Mouse (Mus musculus) right cerebral cortex, adult 2 months (tissue): ENCODE measurements around the gene Tlx2.

Experiments used
- DNase-seq, 2 experiments: peaks; one replicate each; pipeline ENCODE4 v3.0.0; 2021 to 2022; ENCODE audit warnings: low spot score in 2 of 2

Gene Tlx2

DNA sequence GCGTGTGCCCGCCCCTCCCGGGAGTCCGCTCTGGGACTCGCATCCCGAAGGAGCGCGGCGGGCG is at the start of gene Tlx2:
Tlx2 (minus strand) TSS at position 47 of the 64 bp plus-strand sequence.
- no peak for DNase-seq

DNA sequence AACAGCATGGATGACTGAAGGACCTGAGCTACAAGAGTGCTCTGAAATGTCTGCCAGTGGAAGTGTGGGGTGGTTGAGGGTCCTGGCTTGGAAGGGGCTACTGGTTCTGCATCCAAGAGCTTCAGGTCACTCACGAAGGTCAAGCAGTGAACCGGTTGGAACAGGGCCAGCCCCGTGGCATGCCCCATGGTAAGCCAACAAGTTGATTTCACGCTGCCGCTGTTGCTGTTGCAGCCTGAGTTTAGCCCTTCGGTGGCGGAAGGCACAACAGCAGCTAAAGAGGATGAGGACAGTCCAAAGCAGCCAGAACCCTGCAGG is 49.6 kb upstream of the Tlx2 start:
- no peak for DNase-seq

DNA sequence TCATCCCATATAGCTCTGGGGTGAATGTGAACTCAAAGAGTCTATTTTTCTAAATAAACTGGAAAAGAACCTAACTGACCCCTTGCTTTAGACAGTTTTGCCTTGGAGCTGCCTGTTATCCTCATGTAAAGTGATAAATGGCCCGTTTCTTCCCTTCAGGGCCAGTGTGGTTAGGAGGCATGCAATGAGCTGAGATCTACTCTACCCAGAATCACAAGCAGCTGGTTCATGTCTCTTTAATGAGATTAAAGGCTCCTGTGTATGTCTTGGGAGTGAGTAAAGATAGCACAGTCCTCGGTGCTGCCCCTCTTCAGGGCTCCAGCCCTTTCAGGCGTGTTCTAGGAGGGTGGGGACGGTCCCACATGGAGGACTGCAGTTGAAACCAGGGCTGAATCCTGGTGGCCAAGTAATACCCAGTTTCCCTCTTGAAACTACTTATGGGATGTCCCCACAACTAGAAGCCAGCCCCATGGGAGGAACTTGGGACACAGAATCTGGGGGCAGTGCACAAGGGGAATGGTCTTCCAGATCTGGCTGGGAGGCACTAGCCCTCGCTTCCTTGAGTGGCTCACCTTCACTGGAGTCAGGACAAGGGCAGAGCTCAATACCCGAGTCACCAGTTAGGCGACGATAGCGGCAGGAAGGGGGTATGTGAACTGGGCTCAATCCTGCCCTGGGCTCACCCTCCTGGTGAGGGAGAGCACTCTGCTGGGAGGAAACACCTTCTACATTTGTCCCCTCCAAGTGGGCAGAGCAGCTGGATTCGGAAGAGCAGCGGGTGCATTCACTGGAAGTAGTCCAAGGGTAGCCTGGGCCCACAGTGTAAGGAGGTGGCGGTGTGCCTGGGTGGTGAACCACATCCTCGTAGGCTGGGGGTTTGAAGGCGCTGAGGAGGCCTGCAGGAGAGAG is 49.0 kb upstream of the Tlx2 start:
- DNase-seq, result no peak

DNA sequence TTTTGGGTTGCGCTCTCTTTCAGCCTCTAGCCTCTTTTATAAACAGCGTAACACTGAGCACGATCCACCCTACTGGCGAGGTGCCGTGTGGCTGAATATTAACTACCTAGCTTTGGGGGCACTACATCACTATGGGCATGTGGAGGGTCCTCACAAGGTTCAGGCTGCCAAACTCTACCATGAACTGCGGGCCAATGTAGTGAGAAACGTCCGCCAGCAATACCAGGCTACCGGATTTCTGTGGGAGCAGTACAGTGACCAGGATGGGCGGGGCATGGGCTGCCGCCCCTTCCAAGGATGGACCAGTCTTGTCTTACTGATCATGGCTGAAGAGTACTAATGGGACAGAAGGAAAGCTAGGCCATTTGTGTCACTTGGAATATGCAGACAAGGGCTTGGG is 48.3 kb upstream of the Tlx2 start:
- no peak for DNase-seq

- DNase-seq, result no peak
Observed at GRCm38 (mm10) chr6:83117616-83118015, 47.5 kb upstream of the Tlx2 start.

- no peak for DNase-seq
Observed at GRCm38 (mm10) chr6:83117165-83117438, 47.0 kb upstream of the Tlx2 start.

- no peak for DNase-seq
Observed at GRCm38 (mm10) chr6:83116373-83117164, 46.5 kb upstream of the Tlx2 start.

DNA sequence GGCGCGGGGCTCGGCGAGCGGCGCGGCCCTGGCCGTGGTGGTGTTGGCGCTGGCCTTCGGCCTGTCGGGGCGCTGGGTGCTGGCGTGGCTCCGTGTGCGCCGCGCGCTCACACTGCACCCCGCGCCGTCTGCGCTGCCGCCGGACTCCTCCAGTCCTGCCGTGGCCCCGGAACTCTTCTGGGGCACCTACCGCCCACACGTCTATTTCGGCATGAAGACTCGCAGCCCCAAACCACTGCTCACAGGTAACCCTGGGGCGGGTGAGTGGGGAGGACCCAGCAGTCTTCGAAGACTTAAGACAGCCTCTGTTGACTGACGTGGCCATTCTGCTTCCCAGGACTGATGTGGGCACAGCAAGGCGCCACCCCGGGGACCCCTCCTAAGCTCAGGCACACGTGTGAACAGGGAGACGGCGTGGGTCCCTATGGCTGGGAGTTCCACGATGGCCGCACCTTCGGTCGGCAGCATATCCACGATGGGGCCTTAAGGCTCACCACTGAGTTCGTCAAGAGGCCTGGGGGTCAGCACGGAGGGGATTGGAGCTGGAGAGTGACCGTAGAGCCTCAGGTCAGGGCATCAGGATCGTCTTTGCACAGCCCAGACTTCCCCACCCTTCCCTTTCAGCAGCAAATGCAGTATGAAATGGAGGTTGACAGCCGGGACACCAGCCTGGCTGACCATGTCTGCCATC is 45.7 kb upstream of the Tlx2 start:
- no peak for DNase-seq

DNA sequence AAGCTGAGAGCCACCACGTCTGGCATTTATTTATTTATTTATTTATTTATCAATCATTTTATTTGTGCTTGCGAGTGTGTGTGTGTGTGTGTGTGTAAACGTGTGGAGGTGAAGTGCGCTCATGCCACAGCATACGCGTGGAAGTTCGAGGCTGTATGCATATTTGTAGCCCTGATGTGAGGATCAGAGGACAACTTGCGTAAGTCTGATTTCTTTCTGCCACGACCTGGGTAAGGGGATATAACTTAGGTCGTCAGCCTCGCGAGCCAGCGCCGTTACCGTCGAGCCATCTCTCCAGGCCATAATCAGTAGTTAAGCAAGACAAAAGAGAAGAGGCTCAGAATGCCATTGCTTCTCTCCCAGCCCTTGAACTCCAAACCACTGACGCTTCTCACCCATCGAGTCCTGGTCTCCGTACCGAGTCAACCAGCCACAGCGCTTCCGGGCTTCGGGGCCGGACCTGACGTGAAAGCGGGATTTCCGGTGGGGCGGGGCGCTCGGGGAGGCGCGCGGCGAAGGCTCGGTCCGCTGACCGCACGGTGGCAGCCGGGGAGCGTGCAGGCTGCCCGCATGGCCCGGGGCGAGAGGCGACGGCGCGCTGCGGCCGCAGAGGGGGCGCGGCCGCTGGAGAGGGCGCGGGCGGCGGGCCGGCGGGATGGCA is 45.0 kb upstream of the Tlx2 start, which contains the start of gene Mogs:
Mogs (plus strand) TSS at position 486 of the 661 bp plus-strand sequence.
- peak; percentile 92 to 93 for DNase-seq

DNA sequence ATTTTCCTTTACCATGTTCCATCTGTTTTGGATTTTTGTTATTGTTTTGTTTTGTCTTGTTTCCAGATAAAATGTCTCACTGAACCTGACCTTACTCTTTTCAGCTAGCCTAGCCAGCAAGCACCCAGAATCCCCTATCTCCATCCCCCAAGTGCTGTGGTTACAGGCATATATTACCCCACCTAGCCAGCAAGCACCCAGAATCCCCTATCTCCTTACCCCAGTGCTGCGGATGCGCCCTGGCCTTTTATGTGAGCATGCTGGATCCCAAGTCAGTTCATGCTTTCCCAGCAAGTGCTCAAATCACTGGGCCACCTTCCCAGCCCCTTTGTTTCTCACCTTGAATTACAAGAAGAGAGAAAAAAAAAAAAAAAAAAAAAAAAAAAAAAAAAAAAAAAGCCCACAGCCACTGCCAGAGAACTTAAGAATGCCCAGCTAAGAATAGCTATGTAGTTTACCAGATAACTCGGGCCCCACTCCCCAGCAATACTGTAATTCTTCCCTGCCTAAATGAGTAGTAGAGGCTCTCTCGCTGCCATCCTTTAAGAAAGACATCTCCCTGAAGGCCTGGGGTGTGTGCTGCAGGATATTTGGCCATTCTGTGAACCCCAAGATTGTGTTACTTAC is 41.5 kb upstream of the Tlx2 start:
- DNase-seq, result no peak

GRCm38 (mm10) chr6:83108762-83109668 is 38.9 kb upstream of the Tlx2 start, which contains the start of gene Mrpl53:
Gene Mrpl53 (plus strand): TSS chr6:83109040.
- DNase-seq, result peak; percentile 81 to 83

DNA sequence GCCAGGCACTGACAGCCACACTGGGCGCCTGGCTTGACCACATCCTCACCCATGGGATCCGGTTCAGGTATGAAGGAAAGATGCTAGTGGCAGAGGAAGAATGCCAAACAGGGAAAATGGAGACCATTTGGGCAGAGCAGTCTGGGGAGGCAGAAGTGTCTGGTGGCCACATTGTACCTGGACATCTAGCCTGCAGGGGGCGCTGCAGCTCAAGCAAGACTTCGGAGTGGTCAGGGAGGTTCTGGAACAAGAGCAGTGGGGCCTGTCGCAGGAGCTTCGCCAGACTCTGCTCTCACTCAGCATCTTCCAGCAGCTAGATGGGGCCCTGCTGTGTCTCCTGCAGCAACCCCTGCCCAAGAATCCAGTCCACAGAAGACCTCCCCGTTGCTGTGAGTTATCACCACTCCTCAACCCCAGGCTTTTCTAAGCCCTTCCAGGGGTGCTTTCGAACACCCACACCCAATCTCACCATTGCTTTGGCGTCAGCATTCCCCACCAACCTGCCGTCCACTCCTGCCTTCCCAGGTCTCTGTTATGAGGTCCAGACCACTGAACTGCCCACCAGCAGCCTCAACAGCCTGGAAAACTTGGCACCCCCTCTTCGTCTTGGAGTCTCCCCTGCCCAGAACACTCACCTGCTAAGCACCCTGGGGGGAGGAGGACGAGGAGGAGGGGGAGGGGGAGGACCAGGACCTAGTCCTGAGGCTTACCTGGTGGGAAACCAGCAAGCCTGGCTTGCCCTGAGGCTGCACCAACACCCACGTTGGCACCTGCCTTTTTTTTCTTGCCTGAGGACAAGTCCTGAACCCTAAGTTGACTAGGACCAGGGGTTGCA is 37.7 kb upstream of the Tlx2 start:
- DNase-seq, result peak in 1 of 2 experiments; percentile 73

GRCm38 (mm10) chr6:83104158-83104557 is 34.1 kb upstream of the Tlx2 start:
- DNase-seq, result no peak

DNA sequence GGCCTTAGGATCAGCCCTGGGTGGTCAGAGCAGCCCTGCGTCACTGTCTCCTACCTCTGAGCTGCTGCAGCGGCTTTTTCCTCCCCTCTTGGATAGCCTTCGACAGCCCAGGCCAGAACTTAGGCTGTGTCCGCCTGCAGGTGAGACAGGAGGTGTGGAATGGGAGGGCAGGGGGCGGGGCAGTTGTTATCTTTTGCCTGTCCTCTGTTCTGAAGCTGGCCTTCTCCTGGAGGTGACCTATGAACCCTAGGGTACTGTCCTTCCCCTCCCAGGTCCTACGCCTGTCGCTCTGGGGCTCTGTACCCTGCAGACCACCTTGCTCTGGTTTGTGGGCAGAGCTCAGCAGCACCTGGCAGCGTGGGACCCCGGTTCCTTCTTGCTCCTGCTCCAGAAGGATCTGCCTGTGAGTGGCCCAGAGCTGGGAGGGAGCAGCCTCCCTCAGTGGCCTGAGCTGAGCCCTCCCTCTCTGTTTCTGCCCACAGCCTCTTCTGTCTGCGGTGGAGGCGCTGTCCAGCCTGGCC is 33.1 kb upstream of the Tlx2 start:
- DNase-seq, result no peak

- DNase-seq, result peak in 1 of 2 experiments; percentile 57
Observed at GRCm38 (mm10) chr6:83101688-83102556, 31.8 kb upstream of the Tlx2 start.

- DNase-seq, result peak; percentile 87 to 92
Observed at GRCm38 (mm10) chr6:83101316-83101687, 31.2 kb upstream of the Tlx2 start, which contains the start of the genes Ccdc142 and Gm42688. Gene Ccdc142 (plus strand): TSS chr6:83101601. Gene Gm42688 (plus strand): TSS chr6:83101617.

DNA sequence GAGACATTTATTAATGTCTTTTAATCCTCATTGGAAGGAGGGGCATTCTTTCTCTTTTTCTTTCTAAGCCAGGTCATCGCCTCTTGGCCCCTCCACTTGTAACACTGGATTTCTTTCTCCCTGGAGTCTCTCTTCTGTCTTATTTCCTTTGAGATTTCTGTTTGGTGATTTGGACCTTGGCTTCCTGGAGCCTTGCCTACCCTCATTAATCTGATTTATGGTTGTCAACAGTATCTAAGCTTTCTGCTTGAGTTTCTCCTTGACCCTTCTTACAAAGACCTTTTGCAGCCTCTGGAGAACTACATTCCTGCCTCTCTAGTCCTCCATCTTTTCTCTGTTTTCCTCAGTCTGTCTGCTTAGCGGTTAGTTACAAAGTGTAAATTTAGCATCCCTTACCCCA is 28.3 kb upstream of the Tlx2 start:
- DNase-seq, result no peak

DNA sequence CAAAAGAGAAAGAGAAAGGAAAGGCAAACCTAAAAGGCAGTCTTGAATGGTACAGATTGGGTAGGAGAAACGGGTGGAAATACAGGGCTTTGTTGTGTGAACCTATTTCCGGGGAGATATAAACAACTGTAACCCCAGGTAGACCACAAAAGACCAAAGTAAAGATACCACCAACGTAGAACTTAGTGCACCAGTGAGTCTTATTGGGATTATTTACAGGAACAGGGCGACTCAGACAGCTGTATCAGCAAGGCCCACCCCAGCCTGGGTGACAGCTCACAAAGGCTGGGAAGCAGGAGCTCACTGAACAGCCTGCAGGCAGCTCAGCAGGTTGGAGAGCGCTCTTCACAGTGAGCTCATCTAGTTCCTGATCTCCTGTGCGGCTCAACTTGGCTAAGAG is 25.9 kb upstream of the Tlx2 start:
- no peak for DNase-seq
